Mouse (Mus musculus) limb, embryonic 11.5 days (tissue): ENCODE measurements around the gene Lgr5. TPM values are rescaled to one million over a fixed set of nuclear protein-coding genes. Genes with fewer than 3 reads are reported as not detected.
A peak's percentile ranks its signal among the peaks of the same experiment; 100 is the strongest.

Experiments
- ATAC-seq: fragments of 200-750 bp; cut with Nextera tagmentation; 2 replicates; pipeline ENCODE4 v1.8.0; 2017; ENCODE audit warnings: low read depth; ENCODE audit not compliant: insufficient number of reproducible peaks, low FRiP score, low TSS enrichment
- DNase-seq: peaks from one replicate; pipeline ENCODE4 v3.0.0-alpha.2; 2015; ENCODE audit warnings: low spot score
- H3K27ac ChIP-seq: fragments of 300-500 bp; sonication (generic); replicated peaks from 2 replicates; pipeline ENCODE4 v1.5.1; 2014; ENCODE audit warnings: low read depth, mild to moderate bottlenecking, low read length
- H3K27me3 ChIP-seq: fragments of 300-500 bp; sonication (generic); 2 replicates; pipeline ENCODE4 v1.6.1; 2014; ENCODE audit warnings: mild to moderate bottlenecking, low read length, mixed read lengths; ENCODE audit not compliant: control insufficient read depth, insufficient read depth
- H3K36me3 ChIP-seq: fragments of 300-500 bp; sonication (generic); 2 replicates; pipeline ENCODE4 v1.6.1; 2014; ENCODE audit warnings: mild to moderate bottlenecking, low read length, moderate library complexity, mixed read lengths; ENCODE audit not compliant: control insufficient read depth, insufficient read depth
- H3K4me1 ChIP-seq: fragments of 300-500 bp; sonication (generic); 2 replicates; pipeline ENCODE4 v1.6.1; 2014; ENCODE audit warnings: low read length, mixed read lengths; ENCODE audit not compliant: control insufficient read depth, insufficient read depth
- H3K4me2 ChIP-seq: fragments of 300-500 bp; sonication (generic); 2 replicates; pipeline ENCODE4 v1.6.1; 2014; ENCODE audit warnings: low read depth, mild to moderate bottlenecking, moderate library complexity; ENCODE audit not compliant: severe bottlenecking
- H3K4me3 ChIP-seq: fragments of 300-500 bp; sonication (generic); 2 replicates; pipeline ENCODE4 v1.5.1; 2014; ENCODE audit warnings: low read depth, low read length
- H3K9ac ChIP-seq: fragments of 300-500 bp; sonication (generic); 2 replicates; pipeline ENCODE4 v1.6.1; 2014; ENCODE audit warnings: mild to moderate bottlenecking, low read length
- H3K9me3 ChIP-seq: fragments of 300-500 bp; sonication (generic); 2 replicates; pipeline ENCODE4 v1.6.1; 2016; ENCODE audit warnings: low read length; ENCODE audit not compliant: control insufficient read depth
- WGBS: fragments of 180-500 bp; shearing (Covaris S2); extraction: QIAGEN DNeasy Blood & Tissue Kit; methylation state at CpG from one replicate; pipeline ENCODE4 v1.1.7; 2014; 5-methylcytosine and 5-hydroxymethylcytosine counted together
- polyA plus RNA-seq: library from polyadenylated mRNA; unstranded; fragments of >200 nt; fragmentation: Nextera tagmentation; extraction: Ambion mirVana; gene quantifications from 2 replicates; pipeline ENCODE4 v1.2.1, GENCODE M21; 2014

The Lgr5 gene
- polyA plus RNA-seq, result 4.3 and 5.5 TPM in 2 replicates

DNA sequence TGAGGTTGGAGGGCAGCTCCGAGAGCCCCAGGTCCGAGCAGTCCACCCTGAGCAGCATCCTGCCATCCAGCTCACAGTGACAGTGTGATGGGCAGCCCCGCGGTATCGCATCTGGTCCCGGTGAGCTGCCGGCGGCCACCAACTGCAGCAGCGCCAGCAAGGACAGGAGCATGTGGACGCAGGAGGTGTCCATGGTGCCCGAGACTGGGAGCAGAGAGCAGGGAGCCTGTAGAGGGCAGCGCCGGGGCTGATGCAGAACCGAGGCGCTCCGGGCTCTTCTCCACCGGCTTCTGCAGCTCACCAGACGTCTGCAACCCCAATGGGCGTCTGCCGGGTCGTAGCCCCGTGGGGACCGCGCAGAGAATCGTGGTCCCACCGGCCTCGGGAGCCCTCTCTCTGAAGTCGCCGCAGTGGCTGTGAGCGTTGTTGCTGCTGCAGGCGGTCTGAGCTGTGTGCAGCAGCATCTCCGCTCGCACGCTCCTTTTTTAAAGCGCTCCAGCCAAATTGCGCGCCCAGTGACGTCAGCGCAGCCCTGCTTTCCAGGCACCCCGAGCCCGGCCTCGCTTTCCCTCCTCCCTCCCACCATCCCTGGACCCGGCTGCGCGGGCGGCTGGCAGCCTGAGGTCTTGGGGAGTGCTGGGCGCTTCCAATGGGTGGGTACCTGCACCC, at the start of gene Lgr5:
TSS of gene Lgr5 (minus strand) at position 480 of the 669 bp plus-strand sequence.
- no peaks in the 10 kb centered on the region for H3K9me3 ChIP-seq
- peak within 1 kb of the TSS; percentile 17; the same call in 1 of the 2 replicates for H3K9ac ChIP-seq
- ATAC-seq (peak; percentile 75), DNase-seq (peak; percentile 80)
- peak within 1 kb of the TSS; percentile 53 for H3K4me3 ChIP-seq
- H3K4me1 ChIP-seq, result peaks cover 6% of the 10 kb centered on the region; the same call in 1 of the 2 replicates
- H3K27me3 ChIP-seq, result peaks cover 42% of the 10 kb centered on the region
- WGBS, result under 1% methylated on average over 47 of the region's 47 CpGs
- no peak within 1 kb of the TSS for H3K27ac ChIP-seq
- H3K4me2 ChIP-seq, result peak within 1 kb of the TSS; percentile 97
- no peaks in the 10 kb centered on the region for H3K36me3 ChIP-seq

DNA sequence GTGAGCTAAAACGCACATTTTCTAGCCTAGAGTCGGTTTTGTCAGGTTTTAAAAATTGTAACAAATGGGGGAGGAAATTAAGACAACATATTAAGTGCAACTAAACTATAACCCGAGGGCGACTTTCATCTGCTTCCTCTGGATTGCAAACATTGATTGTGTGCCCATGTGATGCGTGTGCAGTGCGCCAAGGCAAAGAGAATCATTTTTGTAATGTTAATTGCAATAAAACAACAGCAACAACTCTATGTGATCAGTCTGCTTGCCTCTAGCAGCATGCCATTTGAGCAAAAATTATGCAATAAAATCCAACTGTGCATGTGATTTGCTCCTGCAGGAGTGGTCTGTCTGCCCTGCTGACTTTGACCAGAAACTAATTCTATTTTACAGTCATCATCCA, 39.1 kb upstream of the Lgr5 start:
- Histone ChIP-seq H3K27me3 (no peaks in the 10 kb centered on the region), H3K9me3 (no peaks in the 10 kb centered on the region), H3K4me3 (no peak overlapping the region), H3K36me3 (no peaks in the 10 kb centered on the region), H3K4me2 (no peak overlapping the region), H3K27ac (no peak overlapping the region), H3K9ac (no peak overlapping the region), H3K4me1 (0 out of 2 replicates have a peak, but pooled peaks cover 2% of the 10 kb centered on the region)
- DNase-seq (no peak), ATAC-seq (no peak)
- 78% methylated on average over 6 of the region's 6 CpGs for WGBS

DNA sequence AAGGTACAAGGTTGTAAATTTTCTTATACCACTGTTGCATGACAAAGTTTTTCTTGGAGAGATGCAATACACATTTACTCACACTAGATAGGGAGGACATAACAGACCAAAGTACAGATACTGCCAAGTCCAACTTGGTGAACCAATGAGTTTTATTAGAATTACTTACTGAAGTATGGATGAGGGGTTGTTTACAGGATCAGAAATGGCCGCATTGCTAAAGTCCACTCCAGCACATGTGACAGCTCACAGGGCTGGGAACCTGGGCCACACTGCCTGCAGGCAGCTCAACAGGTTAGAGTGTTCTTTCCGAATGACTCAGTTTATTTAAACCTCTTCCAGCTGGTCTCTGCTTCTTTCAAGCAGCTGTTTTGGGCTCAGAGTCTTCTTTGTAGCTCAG, 37.4 kb upstream of the Lgr5 start:
- no peak for DNase-seq
- Histone ChIP-seq H3K4me2 (no peak overlapping the region), H3K27ac (no peak overlapping the region), H3K9ac (no peak overlapping the region), H3K9me3 (no peaks in the 10 kb centered on the region), H3K4me3 (no peak overlapping the region), H3K27me3 (no peaks in the 10 kb centered on the region), H3K36me3 (no peaks in the 10 kb centered on the region), H3K4me1 (0 out of 2 replicates have a peak, but pooled peaks cover 2% of the 10 kb centered on the region)
- WGBS, result 78% methylated on average over 2 of the region's 2 CpGs
- ATAC-seq, result no peak

DNA sequence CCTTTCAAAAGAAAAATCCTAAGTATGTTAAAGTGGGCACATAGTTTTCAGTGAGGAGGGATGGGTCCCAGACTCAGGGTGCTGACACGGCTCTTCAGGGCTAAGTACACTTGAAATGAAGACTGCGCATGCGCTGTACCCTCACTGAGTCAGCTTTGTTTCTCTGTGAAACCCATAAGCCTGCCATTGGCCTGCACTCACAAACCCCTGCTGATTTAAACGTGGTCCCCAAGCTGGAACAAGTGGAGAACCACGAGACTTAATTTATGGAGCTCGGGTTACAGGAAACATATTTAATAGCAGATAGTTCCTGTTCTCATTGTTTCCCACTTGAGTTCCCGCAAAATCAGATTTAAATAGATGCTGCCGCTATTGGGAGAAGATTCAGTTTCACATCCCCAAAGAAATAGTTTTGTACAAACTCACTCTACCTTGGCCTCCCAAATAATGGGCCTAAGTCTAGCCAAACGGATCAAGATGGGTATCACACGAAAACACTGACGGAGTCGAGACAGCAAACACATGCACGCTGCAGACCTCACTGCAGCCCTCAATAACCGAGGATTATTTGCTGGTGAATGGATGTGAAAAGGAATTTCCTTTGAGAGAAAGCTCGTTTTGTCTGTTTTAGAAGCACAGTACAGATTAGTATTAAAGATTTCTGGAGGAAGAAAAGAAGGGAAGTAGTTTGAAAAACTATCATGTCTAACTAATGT, 36.5 kb upstream of the Lgr5 start:
- Histone ChIP-seq H3K27ac (no peak overlapping the region), H3K36me3 (no peaks in the 10 kb centered on the region), H3K9ac (no peak overlapping the region), H3K4me1 (0 out of 2 replicates have a peak, but pooled peaks cover 2% of the 10 kb centered on the region), H3K27me3 (no peaks in the 10 kb centered on the region), H3K9me3 (no peaks in the 10 kb centered on the region), H3K4me3 (no peak overlapping the region), H3K4me2 (no peak overlapping the region)
- DNase-seq (peak; percentile 36), ATAC-seq (0 out of 2 replicates have a peak, but pooled peaks have one; percentile 44)
- 62% methylated on average over 15 of the region's 15 CpGs for WGBS

DNA sequence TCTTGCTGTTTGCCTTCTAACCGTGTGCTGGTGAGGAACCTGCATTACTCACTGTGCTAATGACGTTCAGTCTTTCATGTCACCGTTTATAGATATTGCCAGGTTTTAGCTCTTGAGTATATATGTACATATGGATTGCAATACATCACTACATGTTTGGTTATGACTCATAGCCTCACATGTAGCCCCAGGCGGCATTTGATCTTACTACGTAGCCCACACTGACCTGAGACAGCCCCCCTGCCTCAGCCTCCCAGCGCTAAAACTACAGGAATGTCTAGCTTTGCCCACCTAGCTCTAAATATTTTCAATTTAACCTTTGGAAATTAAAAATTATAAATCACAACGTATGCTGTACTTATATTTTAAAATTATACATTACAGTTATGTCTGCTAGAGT, 35.9 kb upstream of the Lgr5 start:
- Histone ChIP-seq H3K36me3 (no peaks in the 10 kb centered on the region), H3K27me3 (no peaks in the 10 kb centered on the region), H3K9me3 (no peaks in the 10 kb centered on the region), H3K27ac (no peak overlapping the region), H3K4me1 (0 out of 2 replicates have a peak, but pooled peaks cover 2% of the 10 kb centered on the region), H3K9ac (no peak overlapping the region), H3K4me3 (no peak overlapping the region), H3K4me2 (no peak overlapping the region)
- 79% methylated on average over 7 of the region's 7 CpGs for WGBS
- DNase-seq (no peak), ATAC-seq (no peak)

DNA sequence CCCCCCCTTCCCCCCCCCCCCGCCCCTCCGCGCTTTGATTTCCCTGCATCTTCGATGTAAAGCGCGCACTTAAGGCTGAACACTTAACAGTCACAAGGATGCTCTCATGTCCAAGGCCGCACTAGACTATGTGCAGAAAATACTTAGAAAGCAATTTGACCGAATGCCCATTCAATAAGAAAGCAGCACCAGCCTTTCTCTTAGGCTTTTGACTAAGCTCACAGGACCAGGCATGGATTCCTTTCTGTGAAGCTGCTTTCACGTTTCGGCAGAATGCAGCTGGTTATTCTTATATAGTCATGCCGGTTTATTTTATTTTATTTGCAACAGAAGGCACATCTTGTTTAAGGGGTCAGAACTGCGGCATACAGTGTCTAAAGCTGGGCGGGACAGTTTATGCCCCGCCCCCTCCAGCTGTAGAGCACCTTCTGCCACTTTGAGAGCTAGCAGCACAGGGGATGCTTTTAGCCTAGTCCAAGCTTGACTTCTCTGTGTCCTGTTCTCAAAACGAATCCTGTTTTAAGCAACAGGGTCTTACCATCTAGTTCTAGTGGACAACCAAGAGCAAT, 30.8 kb upstream of the Lgr5 start:
- H3K4me1 ChIP-seq, result 0 out of 2 replicates have a peak, but pooled peaks cover under 1% of the 10 kb centered on the region
- no peak overlapping the region for H3K27ac ChIP-seq
- WGBS, result 26% methylated on average over 15 of the region's 15 CpGs
- H3K9me3 ChIP-seq, result no peaks in the 10 kb centered on the region
- DNase-seq (no peak), ATAC-seq (peak; percentile 68; the same call in 1 of the 2 replicates)
- no peaks in the 10 kb centered on the region for H3K36me3 ChIP-seq
- no peak overlapping the region for H3K9ac ChIP-seq
- H3K4me3 ChIP-seq, result no peak overlapping the region
- peak overlapping the region; percentile 35; the same call in 1 of the 2 replicates for H3K4me2 ChIP-seq
- H3K27me3 ChIP-seq, result no peaks in the 10 kb centered on the region

DNA sequence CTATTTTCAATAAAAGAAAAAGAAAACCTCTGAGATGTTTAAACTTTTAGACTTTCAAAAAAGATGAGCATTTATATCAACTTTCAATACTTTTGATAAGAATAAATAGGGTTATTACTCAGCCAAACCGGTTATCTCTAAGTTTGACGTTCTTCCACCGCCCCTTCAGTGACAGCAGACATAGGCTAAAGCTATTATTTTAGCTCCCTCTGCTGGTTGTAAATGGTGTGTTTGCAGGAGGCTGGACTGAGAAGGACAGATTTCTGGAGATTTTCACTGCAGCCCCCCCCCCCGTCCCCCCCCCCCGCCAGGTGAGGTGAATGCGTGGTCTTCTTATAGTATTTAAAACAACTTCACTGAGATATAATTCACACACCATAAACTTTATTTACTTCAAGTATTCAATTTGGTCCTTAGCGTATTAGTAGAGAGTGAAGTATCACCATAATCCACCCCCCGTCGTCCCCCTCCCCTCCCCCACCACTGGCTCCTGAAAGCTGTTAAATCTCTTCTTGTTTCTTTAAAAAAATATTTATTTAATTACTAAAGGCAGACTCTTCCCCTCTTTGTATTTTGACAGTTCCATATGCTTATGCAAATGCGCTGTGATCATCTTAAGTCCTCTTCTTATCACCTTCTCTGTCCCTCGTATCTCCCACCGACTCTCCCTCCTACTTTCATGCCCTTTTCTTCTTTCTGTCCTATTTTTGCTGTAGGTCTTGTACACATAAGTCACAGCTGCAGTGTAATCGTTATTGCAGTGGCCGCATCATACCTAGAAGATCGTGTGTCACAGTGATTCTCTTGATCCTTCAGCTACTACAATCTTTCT, 30.1 kb upstream of the Lgr5 start:
- H3K27me3 ChIP-seq, result no peaks in the 10 kb centered on the region
- H3K36me3 ChIP-seq, result no peaks in the 10 kb centered on the region
- no peak overlapping the region for H3K9ac ChIP-seq
- no peaks in the 10 kb centered on the region for H3K9me3 ChIP-seq
- DNase-seq (no peak), ATAC-seq (no peak)
- 13% methylated on average over 13 of the region's 15 CpGs for WGBS
- H3K27ac ChIP-seq, result no peak overlapping the region
- peak overlapping the region; percentile 35 for H3K4me2 ChIP-seq
- H3K4me1 ChIP-seq, result no peaks in the 10 kb centered on the region
- no peak overlapping the region for H3K4me3 ChIP-seq

DNA sequence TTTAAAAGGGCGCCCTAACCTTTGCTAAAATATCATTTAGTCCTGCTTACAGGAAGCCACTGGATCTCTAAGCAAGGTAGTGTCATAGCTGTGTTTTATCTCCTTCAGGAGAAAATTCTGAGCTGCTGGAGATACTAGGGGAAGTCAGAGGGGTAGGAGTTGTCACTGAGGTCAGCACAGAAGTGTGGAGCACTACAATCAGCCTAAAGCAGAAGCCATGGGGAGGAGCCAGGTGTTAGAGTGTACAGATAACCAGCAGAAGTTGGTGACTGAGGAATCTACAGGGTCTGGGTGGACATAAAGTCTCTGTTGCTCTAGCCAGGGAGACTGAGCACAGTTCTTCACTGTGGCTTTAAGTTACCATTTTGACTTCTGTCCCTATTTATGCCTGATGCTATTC, 8.2 kb upstream of the Lgr5 start:
- DNase-seq, result no peak
- Histone ChIP-seq H3K4me2 (no peak overlapping the region), H3K27ac (no peak overlapping the region), H3K9ac (no peak overlapping the region), H3K36me3 (no peaks in the 10 kb centered on the region), H3K4me1 (peaks cover 4% of the 10 kb centered on the region; the same call in 1 of the 2 replicates), H3K27me3 (no peaks in the 10 kb centered on the region), H3K4me3 (no peak overlapping the region), H3K9me3 (no peaks in the 10 kb centered on the region)
- ATAC-seq, result no peak
- WGBS, result 88% methylated on average over 1 of the region's 1 CpGs
